Mouse (Mus musculus): ENCODE measurements at regions not wholly inside any gene's neighbourhood (a gene's known extent, or its start where the extent isn't known, plus 50 kb on each side); places are given as distances from the start of the nearest gene placed in this dataset.

DNA sequence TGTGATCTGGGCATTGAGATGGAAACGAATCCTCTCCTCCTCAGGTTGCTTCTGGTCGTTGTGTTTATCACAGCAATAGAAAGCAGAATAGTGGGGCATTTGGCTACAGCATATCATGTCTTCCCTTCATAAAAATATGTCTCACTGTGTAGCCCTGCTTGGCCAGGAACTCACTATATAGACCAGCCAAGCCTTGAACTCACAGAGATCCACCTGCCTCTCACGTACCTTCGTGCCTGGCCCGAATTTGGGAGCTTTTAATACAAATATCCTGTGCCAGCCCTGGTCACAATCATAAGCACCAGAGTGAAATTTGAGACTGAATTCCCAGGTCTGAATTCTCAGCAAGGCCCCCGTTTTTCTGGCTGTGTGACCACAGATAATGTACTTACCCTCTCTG is 87.7 kb upstream of the Pgrmc2 start:
- ATAC-seq (ENCODE audit: insufficient read depth) (no peak), DNase-seq (ENCODE audit: low read depth in 3 of 3, low spot score in 3 of 3) (no peak)
- H3K4me1 ChIP-seq (replicated peaks; ENCODE audit: control insufficient read depth in 2 of 2, insufficient read depth in 2 of 2, low read length in 1 of 2) = peaks cover 42 to 59% of the 10 kb centered on the region in 2 experiments
- no peak overlapping the region for H3K4me2 ChIP-seq (ENCODE audit: low read depth)
- peak overlapping the region; percentile 67 for H3K9ac ChIP-seq (replicated peaks)
- H3K36me3 ChIP-seq (replicated peaks; ENCODE audit: control insufficient read depth, insufficient read depth, low read depth) = no peaks in the 10 kb centered on the region
- 63% methylated on average over 6 of the region's 6 CpGs for WGBS (ENCODE audit: insufficient replicate concordance)
- H3K27ac ChIP-seq = peak overlapping the region; percentile 96
- no peaks in the 10 kb centered on the region for H3K27me3 ChIP-seq (ENCODE audit: control insufficient read depth, insufficient read depth, low read length)
- H3K4me3 ChIP-seq (ENCODE audit: insufficient read depth in 1 of 2, low read depth in 2 of 2, low read length in 2 of 2) = no peak overlapping the region
- H3K9me3 ChIP-seq (ENCODE audit: control insufficient read depth, low read length) = peaks cover 4% of the 10 kb centered on the region; the same call in 1 of the 2 replicates
- no peak for TF ChIP-seq EP300 (IDR thresholded peaks at IDR 0.05; ENCODE audit: low read depth)

DNA sequence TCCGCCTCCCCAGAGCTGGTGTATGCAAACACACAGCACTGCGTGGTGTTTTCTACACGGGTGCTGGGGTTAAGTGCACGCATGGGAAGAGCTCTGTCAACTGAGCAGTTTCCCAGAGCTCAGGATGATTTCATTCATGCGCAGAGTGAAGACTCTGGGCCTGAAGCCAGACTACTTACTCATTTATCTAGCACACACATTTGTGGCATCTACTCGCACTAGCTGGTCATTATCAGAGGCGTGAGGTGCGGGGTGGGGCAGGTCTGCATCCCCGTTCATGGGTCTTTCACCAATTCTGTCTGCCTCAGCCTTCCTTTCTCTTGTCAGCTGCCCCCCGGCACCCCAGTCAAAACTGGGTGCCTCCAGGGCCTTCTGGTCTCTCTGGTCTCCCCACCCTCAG is 86.6 kb upstream of the Pgrmc2 start:
- ATAC-seq (ENCODE audit: insufficient read depth) = peak; percentile 93
- DNase-seq (ENCODE audit: low read depth in 3 of 3, low spot score in 3 of 3) = peak; percentile 75 to 82 (median 81)
- peak overlapping the region; percentile 96 for H3K27ac ChIP-seq
- H3K4me3 ChIP-seq (ENCODE audit: insufficient read depth in 1 of 2, low read depth in 2 of 2, low read length in 2 of 2) = no peak overlapping the region
- H3K27me3 ChIP-seq (ENCODE audit: control insufficient read depth, insufficient read depth, low read length) = no peaks in the 10 kb centered on the region
- WGBS (ENCODE audit: insufficient replicate concordance) = 40% methylated on average over 10 of the region's 10 CpGs
- H3K36me3 ChIP-seq (replicated peaks; ENCODE audit: control insufficient read depth, insufficient read depth, low read depth) = no peaks in the 10 kb centered on the region
- TF ChIP-seq CTCF (IDR thresholded peaks at IDR 0.05; ENCODE audit: low read depth) (no peak), EP300 (IDR thresholded peaks at IDR 0.05; ENCODE audit: low read depth) (peak; percentile 94)
- H3K9me3 ChIP-seq (ENCODE audit: control insufficient read depth, low read length) = peaks cover 4% of the 10 kb centered on the region; the same call in 1 of the 2 replicates
- H3K9ac ChIP-seq (replicated peaks) = peak overlapping the region; percentile 67
- H3K4me1 ChIP-seq (replicated peaks; ENCODE audit: control insufficient read depth in 2 of 2, insufficient read depth in 2 of 2, low read length in 1 of 2) = peaks cover 47 to 67% of the 10 kb centered on the region in 2 experiments
- peak overlapping the region; percentile 68 for H3K4me2 ChIP-seq (ENCODE audit: low read depth)

DNA sequence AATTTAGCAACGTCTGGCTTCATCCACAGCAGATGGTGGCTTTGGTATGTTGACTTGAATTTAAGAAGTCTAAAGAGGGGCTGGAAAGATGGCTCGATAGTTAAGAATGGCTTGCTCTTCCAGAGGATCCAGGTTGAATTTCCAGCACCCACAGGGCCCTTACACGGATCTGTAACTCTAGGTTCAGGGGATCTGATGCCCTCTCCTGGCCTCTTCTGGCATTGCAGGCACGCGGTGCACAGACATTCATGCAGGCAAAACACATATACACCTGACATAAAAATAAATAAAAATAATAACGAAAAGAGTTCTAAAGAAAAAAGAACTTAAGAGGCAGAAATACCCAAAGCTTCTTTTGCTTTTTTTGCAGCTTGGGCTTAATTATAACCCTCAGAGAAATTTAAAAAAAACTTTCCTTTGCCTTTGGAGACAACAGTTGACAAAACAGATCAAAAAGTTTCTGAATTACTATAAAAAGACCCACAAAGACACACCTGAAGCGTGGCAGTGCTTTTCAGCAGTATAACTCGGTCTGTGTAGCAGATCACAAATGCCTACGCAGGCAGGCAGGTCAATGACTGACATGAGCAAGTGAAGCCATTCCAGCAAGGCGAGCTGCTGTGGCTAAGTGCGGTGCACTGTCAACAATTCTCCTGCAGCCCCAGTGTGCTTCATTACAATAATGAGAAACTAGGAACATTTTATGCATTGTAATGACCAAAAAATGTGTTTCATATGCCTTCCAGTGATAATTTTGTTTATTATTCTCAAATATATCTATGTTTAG is 85.5 kb upstream of the Pgrmc2 start:
- 77% methylated on average over 11 of the region's 11 CpGs for WGBS (ENCODE audit: insufficient replicate concordance)
- Histone ChIP-seq H3K36me3 (replicated peaks; ENCODE audit: control insufficient read depth, insufficient read depth, low read depth) (no peaks in the 10 kb centered on the region), H3K9ac (replicated peaks) (no peak overlapping the region), H3K4me2 (ENCODE audit: low read depth) (peak overlapping the region; percentile 68; the same call in 1 of the 2 replicates), H3K27ac (peak overlapping the region; percentile 96), H3K4me3 (ENCODE audit: insufficient read depth in 1 of 2, low read depth in 2 of 2, low read length in 2 of 2) (no peak overlapping the region), H3K4me1 (replicated peaks; ENCODE audit: control insufficient read depth in 2 of 2, insufficient read depth in 2 of 2, low read length in 1 of 2) (peaks cover 58 to 73% of the 10 kb centered on the region in 2 experiments), H3K27me3 (ENCODE audit: control insufficient read depth, insufficient read depth, low read length) (no peaks in the 10 kb centered on the region), H3K9me3 (ENCODE audit: control insufficient read depth, low read length) (peaks cover 4% of the 10 kb centered on the region; the same call in 1 of the 2 replicates)
- TF ChIP-seq CTCF (IDR thresholded peaks at IDR 0.05; ENCODE audit: low read depth) = peak; percentile 75
- no peak for TF ChIP-seq EP300 (IDR thresholded peaks at IDR 0.05; ENCODE audit: low read depth)
- ATAC-seq (ENCODE audit: insufficient read depth) = no peak
- DNase-seq (ENCODE audit: low read depth in 3 of 3, low spot score in 3 of 3) = no peak

DNA sequence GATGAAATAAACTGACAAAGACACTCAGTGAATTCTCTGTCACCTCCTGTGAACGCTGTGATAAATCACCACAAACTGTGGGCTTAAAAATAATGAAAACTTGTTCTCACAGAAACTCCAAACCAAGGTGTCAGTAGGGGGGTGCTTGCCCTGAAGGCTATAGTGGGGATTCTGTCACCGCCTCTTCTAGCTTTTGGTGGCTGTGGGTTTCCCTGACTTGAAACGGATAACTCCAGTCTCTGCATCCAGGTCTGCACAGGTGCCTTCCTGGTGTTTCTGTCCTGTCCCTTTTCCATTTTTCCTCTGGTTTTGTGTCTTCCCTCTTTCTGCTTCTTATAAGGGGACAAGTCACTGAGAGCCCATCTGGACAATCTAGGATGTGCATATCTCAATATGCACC is 84.6 kb upstream of the Pgrmc2 start:
- no peak for TF ChIP-seq CTCF (IDR thresholded peaks at IDR 0.05; ENCODE audit: low read depth)
- no peak for TF ChIP-seq EP300 (IDR thresholded peaks at IDR 0.05; ENCODE audit: low read depth)
- DNase-seq (ENCODE audit: low read depth in 3 of 3, low spot score in 3 of 3) = no peak
- H3K27me3 ChIP-seq (ENCODE audit: control insufficient read depth, insufficient read depth, low read length) = no peaks in the 10 kb centered on the region
- peaks cover 4% of the 10 kb centered on the region; the same call in 1 of the 2 replicates for H3K9me3 ChIP-seq (ENCODE audit: control insufficient read depth, low read length)
- ATAC-seq (ENCODE audit: insufficient read depth) = no peak
- no peak overlapping the region for H3K4me2 ChIP-seq (ENCODE audit: low read depth)
- H3K9ac ChIP-seq (replicated peaks) = no peak overlapping the region
- no peaks in the 10 kb centered on the region for H3K36me3 ChIP-seq (replicated peaks; ENCODE audit: control insufficient read depth, insufficient read depth, low read depth)
- H3K4me3 ChIP-seq (ENCODE audit: insufficient read depth in 1 of 2, low read depth in 2 of 2, low read length in 2 of 2) = no peak overlapping the region
- WGBS (ENCODE audit: insufficient replicate concordance) = 81% methylated on average over 3 of the region's 3 CpGs
- peaks cover 59 to 76% of the 10 kb centered on the region in 2 experiments for H3K4me1 ChIP-seq (replicated peaks; ENCODE audit: control insufficient read depth in 2 of 2, insufficient read depth in 2 of 2, low read length in 1 of 2)
- no peak overlapping the region for H3K27ac ChIP-seq

DNA sequence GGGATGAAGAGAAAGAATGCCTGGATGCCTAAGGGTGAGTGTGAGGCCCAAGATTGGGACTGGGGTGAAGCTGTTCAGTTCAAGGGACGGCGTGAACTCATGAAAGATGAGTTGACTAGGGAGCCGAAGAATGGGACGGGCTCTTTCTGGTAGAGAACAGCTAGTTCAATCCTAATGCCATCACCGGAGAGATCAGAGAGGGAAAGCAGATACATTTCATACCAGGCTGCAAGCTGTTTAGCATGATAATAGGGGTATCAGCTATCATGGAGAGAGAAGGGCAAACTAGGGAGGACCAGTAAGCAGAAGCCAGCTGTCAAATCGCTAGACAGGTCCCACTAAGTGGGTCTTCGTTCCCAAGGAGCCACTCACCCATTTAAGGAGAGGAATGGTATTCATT is 81.9 kb upstream of the Pgrmc2 start:
- Histone ChIP-seq H3K9me3 (ENCODE audit: control insufficient read depth, low read length) (peaks cover 4% of the 10 kb centered on the region; the same call in 1 of the 2 replicates), H3K27ac (0 out of 2 replicates have a peak overlapping the region, but pooled peaks have one; percentile 67), H3K4me2 (ENCODE audit: low read depth) (no peak overlapping the region), H3K4me1 (replicated peaks; ENCODE audit: control insufficient read depth in 2 of 2, insufficient read depth in 2 of 2, low read length in 1 of 2) (peaks cover 33 to 54% of the 10 kb centered on the region in 2 experiments), H3K27me3 (ENCODE audit: control insufficient read depth, insufficient read depth, low read length) (no peaks in the 10 kb centered on the region), H3K9ac (replicated peaks) (no peak overlapping the region; the same call in 1 of the 2 replicates), H3K36me3 (replicated peaks; ENCODE audit: control insufficient read depth, insufficient read depth, low read depth) (no peaks in the 10 kb centered on the region), H3K4me3 (ENCODE audit: insufficient read depth in 1 of 2, low read depth in 2 of 2, low read length in 2 of 2) (no peak overlapping the region)
- 74% methylated on average over 7 of the region's 7 CpGs for WGBS (ENCODE audit: insufficient replicate concordance)
- no peak for DNase-seq (ENCODE audit: low read depth in 3 of 3, low spot score in 3 of 3)
- no peak for ATAC-seq (ENCODE audit: insufficient read depth)
- TF ChIP-seq CTCF (IDR thresholded peaks at IDR 0.05; ENCODE audit: low read depth) = no peak
- 0 out of 2 replicates have a peak, but pooled peaks have one; percentile 10 for TF ChIP-seq EP300 (IDR thresholded peaks at IDR 0.05; ENCODE audit: low read depth)
